ENCODE assay signal across 13 mouse cellular contexts in the genomic region with DNA sequence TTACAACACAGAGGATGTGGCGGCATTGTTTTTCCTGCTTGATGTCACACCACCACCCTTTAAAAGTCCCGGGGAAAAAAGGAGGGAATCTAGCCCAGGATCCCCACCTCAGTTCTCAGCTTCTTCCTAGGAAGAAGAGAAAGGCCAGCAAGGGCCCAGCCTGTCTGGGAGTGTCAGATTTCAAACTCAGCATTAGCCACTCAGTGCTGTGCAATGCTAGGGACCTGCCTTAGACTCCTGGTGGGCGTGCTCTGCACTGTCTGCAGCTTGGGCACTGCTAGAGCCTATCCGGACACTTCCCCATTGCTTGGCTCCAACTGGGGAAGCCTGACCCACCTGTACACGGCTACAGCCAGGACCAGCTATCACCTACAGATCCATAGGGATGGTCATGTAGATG. TPM values are rescaled to one million over a fixed set of nuclear protein-coding genes. Genes with fewer than 3 reads are reported as not detected.
DNase-seq lines count a peak whose midpoint lies in the region.
"Had no signal": no experiment of that assay in that cellular context is flagged by ENCODE, and none has a peak within 500 bp of the region (broad histone marks: within the 10 kb centered on the region; RNA-seq: fewer than 3 reads in every experiment).

Gene Fgf23, plus strand, starts transcription at position 86 of the 400 bp plus-strand sequence.

- H3K36me3 ChIP-seq in limb, embryonic 10.5 days = no peaks in the 10 kb centered on the region

- peaks cover 9% of the 10 kb centered on the region for H3K27me3 ChIP-seq in limb, embryonic 10.5 days (ENCODE audit: low read depth, poor library complexity, severe bottlenecking)
- H3K27me3 ChIP-seq: forebrain, embryonic 13.5 days had no signal

- peaks cover 15% of the 10 kb centered on the region for H3K4me1 ChIP-seq in limb, embryonic 10.5 days
- H3K4me1 ChIP-seq: forebrain, embryonic 13.5 days had no signal

- DNase-seq in adrenal gland, postnatal 14 days = peak; percentile 22
- DNase-seq in adrenal gland, postnatal 4 days (ENCODE audit: low spot score in 2 of 2) = no peak
- DNase-seq in kidney, postnatal 4 days = peak; percentile 36 to 51
- DNase-seq in kidney, adult 9 months = no peak
- DNase-seq in ZHBTc4 (ENCODE audit: low read depth, low spot score) = peak; percentile 65
- DNase-seq in limb, embryonic 10.5 days (ENCODE audit: low spot score) = peak; percentile 68
- no peak for DNase-seq in gastrocnemius, adult 18-20 months (ENCODE audit: low spot score)
- DNase-seq in thymus, postnatal 25 days = no peak
- DNase-seq: cerebellum, adult 18-20 months had no signal

- H3K27ac ChIP-seq in limb, embryonic 10.5 days = peak within 1 kb of the TSS; percentile 58; the same call in 1 of the 2 replicates
- H3K27ac ChIP-seq: forebrain, embryonic 13.5 days; hindbrain, postnatal 0 days; left cerebral cortex, adult 2 months had no signal

- WGBS in limb, embryonic 10.5 days = 11% methylated on average over 5 of the region's 5 CpGs

- 0 out of 2 replicates have a peak within 1 kb of the TSS, but pooled peaks have one; percentile 9 for H3K4me3 ChIP-seq in limb, embryonic 10.5 days
- H3K4me3 ChIP-seq: forebrain, embryonic 13.5 days; left cerebral cortex, adult 2 months had no signal

- no peaks in the 10 kb centered on the region for H3K9me3 ChIP-seq in limb, embryonic 10.5 days (replicated peaks)
- H3K9me3 ChIP-seq: forebrain, embryonic 13.5 days had no signal

RNA-seq across cellular contexts. Expression of gene Fgf23, which starts in this region (rescaled TPM):
- not detected in 2 replicates for total RNA-seq in adrenal gland, postnatal 14 days (2021)
- total RNA-seq in adrenal gland, postnatal 4 days (2021) = not detected
- polyA plus RNA-seq in limb, embryonic 10.5 days (2016; fragmentation: Nextera tagmentation; extraction: Ambion mirVana) = not detected in 2 replicates
- not detected for total RNA-seq in gastrocnemius, adult 18-20 months (2021)
- polyA plus RNA-seq: forebrain, embryonic 13.5 days; small intestine, adult 2 months had no signal

Comparison
In these comparisons a context has a peak if more than half of its experiments do, and no peak if none do; other contexts are left out.
1. DNase-seq: peak in kidney, postnatal 4 days (2 of 2) and ZHBTc4 (single experiment); none in adrenal gland, postnatal 4 days (0 of 2), kidney, adult 9 months (single experiment), gastrocnemius, adult 18-20 months (single experiment) and thymus, postnatal 25 days (single experiment).
2. Peak in DNase-seq in adrenal gland, postnatal 14 days; RNA of the gene not detected or under 1 TPM.
3. Peak in DNase-seq, H3K4me3 ChIP-seq and H3K27ac ChIP-seq in limb, embryonic 10.5 days; RNA of the gene not detected or under 1 TPM.